Mouse (Mus musculus): ENCODE results near the gene Pim1.
A peak's percentile ranks its signal among the peaks of the same experiment; 100 is the strongest.

The Pim1 gene

DNA sequence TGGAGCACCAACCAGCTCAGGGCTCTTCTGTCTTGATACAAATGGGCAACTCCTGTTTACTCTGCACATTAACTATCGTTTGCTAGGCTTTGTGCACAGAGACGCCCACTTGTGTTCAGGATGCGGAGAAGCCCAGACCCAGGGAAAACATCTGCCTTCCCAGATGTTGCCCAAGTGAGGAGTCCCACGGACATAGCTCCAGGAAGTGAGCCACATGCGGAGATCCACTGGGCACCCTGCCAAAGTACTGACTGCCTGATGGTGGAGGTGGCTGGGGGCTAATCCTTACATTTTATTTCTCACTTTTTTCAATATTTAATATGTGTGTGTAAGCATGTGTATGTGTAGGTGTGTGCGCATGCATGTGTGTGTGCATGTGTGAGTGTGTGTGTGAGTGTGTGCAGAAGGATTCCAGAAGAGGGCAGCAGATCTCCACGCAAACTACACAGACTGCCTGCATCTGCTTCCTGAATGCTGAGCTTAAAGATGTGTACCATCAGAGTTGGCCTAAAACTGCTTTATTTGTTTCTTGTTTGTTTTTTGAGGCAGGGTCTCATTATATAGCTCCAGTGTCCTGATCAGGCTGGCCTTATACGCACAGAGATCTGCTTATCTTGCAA is 38.1 kb downstream of the Pim1 start:
- DNase-seq (ENCODE audit: low spot score), result no peak

DNA sequence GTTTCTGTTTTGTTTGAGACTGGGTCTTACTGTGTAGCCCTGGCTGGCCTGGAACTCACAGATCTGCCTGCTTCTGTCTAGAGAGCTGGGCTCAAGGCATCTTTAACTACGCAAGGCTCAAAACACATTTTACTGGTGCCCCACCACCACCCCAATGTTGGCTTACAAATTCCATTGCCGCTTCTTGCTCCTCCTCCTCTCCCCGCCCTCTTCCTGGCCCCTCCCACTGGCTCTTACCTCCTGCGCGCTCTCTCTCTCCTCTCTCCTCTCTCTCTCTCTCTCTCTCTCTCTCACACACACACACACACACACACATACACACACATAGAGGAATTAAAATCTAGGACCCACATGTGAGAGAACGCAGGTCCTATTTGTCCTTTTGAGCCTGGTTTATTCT is 40.0 kb downstream of the Pim1 start:
- no peak for DNase-seq (ENCODE audit: low spot score)

DNA sequence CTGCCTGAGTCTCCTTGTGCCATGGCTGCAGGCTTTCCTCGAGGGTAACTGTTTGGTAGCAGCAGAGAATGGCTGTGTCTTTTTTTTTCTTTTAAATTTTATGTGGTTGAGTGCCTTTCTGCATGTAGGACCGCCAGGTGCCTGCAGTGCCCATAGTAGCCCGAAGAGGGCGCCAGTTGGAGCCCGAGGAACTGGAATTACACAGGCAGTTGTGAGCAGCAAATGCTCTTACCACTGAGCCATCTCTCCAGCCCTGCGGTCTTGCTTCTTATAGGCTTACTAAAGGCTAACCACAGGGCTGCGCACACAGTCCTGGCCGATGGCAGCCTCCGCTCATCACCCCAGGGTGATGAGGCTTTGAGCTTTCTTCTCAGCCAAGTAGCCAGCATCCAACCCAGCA is 40.7 kb downstream of the Pim1 start:
- DNase-seq (ENCODE audit: low spot score), result no peak

DNA sequence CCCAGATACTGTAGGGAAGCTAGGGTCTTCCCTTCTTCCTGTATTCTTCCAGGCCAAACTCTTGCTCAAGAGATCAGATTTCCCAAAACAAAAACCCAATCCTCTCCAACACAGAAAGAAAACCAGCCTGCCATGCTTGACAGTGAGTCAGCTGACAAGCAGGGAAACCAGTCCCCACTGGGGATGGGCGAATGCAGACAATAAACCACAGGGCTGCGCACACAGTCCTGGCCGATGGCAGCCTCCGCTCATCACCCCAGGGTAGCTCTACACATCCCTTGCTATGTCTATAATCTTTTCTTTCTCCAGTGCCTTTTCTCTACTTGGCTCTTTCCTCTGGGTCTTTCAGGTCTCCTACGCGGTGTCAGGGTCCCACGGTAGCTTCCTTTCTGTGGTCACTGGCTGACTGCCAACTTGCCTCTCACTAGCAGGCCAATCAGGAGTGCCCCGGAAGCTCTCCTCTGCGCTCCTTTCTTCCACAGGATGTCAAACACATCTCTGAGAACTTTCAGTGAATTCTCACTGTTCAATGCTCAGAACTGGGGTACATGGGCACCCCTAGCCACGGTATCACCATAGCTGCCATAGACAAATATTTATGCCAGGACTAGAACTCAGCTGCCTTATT is 41.3 kb downstream of the Pim1 start:
- no peak for DNase-seq (ENCODE audit: low spot score)

DNA sequence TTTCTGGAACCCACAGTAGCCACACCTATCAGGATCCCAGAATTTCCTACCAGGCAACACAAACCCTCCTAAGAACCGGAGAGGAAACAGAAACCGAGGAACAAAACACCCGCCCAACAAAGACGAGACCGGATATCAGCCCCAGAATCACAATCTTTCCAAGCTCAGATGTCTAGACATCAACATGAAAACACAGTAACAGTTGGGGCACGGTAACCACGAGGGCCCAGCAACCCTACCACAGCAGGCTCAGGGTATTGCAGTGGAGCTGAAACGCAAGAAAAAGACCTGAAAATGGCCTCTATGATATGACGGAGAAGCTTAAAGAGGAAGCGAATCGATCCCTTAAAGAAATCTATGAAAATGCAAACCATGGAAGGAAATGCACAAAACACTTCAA is 43.3 kb downstream of the Pim1 start:
- no peak for DNase-seq (ENCODE audit: low spot score)

DNA sequence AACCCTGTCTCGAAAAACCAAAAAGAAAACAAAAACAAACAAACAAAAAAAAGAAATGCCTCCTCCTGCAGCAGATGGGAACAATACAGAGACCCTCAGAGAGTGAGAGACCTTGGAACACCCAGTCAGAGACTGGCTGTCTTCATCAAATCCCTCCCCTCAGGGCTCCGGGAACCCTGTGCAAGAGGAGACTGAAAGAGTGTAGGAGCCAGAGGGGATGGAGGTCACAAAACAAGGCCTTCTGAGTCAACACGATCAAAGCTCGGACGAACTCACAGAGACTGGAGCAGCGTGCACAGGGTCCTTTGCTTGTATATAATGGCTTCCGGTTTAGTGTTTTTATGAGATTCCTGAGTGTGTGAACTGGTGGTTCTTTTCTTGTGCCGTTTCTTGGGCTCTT is 49.9 kb downstream of the Pim1 start:
- no peak for DNase-seq (ENCODE audit: low spot score)

DNA sequence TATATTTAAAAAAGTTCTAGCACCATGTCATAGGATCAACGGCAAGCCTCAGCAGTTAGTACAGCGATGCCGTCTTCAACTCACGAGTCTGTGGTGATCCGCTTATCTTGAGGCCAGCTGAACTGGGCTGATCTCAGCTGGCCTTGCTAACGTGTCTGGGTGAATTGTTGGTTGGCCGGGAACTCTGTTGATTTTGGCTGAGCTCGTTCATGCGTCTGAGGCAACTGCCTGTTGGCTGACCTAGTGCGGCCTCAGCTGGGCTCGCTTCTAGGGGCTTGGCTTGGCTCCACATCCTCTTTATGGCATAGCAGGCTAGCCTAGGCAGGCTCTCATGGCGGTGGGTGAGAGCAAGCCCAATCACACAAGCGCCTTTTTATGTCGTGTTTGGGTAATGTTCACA is 50.9 kb downstream of the Pim1 start:
- DNase-seq (ENCODE audit: low spot score), result peak; percentile 54

DNA sequence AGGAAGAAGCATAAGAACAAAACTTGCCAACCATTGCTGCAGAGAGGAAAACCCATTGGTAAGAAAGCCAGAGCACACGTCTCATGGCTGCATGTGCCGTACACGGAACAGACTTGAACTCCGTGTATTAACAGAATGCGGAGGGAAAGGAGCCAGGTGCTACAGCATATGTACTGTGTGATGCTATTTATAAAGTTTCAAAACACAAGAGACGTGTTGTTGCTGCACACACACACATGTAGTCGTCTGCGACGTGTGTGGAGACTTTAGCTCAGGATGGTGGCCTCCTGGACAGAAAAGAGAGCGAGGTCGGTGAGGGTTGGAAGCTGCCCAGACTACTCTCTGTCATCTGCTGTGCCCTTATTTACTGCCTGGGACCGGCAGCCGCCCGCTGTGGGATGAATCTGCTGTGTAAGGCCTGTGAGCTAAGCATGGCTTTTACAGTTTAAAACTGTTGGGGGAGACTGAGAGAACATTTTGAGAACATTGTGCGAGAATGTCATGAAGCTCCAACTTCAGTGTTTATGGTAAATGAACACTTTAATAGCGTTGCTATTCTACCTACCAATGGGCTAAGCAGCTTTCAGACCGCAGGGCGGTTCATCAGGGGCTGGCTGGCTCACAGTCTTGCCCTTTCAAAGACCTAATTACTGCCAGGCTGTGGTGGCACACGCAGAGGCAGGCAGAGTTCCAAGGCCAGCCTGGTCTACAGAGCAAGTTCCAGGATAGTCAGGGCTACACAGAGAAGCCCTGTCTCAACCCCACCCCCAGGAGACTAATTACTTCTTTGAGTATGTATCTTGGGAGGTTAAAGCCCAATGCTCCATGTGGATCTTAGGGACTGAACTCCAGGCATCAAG is 52.5 kb downstream of the Pim1 start:
- no peak for DNase-seq (ENCODE audit: low spot score)

DNA sequence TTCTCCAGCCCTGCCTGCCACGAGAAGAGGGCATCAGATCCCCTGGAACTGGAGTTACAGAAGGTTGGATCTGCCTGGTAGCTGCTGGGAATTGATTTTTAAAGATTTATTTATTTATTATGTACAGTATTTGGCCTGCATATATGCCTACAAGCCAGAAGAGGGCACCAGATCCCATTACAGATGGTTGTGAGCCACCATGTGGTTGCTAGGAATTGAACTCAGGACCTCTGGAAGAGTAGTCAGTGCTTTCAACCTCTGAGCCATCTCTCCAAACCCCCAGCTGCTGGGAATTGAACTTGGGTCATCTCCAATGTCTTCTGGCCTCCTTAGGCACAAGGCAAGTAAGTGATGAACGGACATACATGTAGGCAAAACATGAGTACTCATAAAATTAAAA is 53.5 kb downstream of the Pim1 start:
- no peak for DNase-seq (ENCODE audit: low spot score)

DNA sequence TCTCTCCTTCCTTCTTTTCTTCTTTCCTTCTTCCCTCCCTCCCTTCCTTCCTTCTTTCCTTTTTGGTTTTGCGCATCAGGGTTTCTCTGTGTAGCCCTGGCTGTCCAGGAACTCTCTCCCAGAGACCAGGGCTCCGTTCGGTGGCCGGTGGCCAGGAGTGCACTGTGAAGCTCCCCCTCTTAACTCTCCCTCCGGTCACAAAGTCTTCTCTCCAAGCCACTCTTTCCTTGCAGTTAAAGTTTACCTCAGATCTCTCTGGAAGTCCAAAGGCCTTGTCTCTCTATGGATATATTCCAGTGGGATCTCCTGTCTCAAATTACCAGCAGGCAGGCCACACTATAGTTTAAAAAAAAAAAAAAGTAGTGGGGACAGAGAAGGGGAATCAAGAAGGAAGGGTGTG is 54.7 kb downstream of the Pim1 start:
- no peak for DNase-seq (ENCODE audit: low spot score)
